Mouse (Mus musculus): ENCODE measurements at regions not wholly inside any gene's neighbourhood (a gene's known extent, or its start where the extent isn't known, plus 50 kb on each side); places are given as distances from the start of the nearest gene placed in this dataset.

DNA sequence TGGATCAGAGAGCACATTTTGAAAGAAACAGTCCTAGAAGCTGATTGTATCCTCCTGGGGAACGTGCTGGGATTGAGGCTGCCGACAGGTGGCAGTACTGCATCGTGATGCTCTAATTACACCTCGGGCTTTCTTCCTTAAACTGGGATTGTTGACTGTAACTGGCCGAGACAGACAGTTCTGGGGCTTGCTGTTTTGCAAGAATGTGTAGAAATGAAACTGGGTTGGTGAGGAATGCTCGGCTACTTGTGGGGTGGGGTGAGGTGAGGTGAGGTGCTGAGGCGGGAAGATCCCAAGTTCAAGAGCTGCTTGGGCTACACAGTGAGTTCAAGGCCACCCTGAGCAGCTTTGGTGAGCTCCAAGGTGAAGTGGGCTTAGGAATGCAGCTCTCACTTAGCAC, 55.7 kb upstream of the Haao start:
- 4% methylated on average over 7 of the region's 7 CpGs for WGBS
- H3K27ac ChIP-seq (replicated peaks), result no peak overlapping the region

DNA sequence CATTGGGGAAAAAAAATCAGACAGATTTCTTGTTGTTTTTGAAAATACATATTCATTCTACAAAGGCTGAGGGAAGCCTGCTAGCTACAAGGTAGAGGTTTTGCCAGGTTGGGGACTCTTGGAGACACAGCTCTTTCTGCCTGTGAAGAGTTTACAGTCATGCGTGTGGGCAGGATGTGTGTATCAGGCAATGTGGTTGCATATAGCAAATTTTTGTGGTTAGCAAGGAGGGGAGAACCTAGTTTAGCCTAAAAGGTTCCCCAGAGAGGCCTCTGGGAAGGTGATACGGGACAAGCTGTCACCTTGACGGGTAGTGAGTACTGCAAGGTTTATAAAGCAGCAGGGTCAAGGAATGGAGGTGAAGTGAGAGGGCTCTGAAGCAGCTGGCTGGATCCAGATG, 54.8 kb upstream of the Haao start:
- Histone ChIP-seq H3K9ac (replicated peaks) (no peak overlapping the region), H3K27me3 (0 out of 2 replicates have a peak, but pooled peaks cover 4% of the 10 kb centered on the region), H3K4me1 (no peaks in the 10 kb centered on the region), H3K4me2 (replicated peaks) (no peak overlapping the region), H3K4me3 (no peak overlapping the region), H3K36me3 (no peaks in the 10 kb centered on the region), H3K27ac (replicated peaks) (no peak overlapping the region), H3K9me3 (no peaks in the 10 kb centered on the region)
- WGBS, result 71% methylated on average over 3 of the region's 3 CpGs
- no peak for ATAC-seq (ENCODE audit: low FRiP score, low read depth)

More for the DNA sequence above, 55.7 kb upstream of the Haao start:
- peak; percentile 47; the same call in 1 of the 2 replicates for ATAC-seq (ENCODE audit: low FRiP score, low read depth)
- Histone ChIP-seq H3K4me1 (no peaks in the 10 kb centered on the region), H3K4me3 (no peak overlapping the region), H3K9ac (replicated peaks) (no peak overlapping the region), H3K9me3 (no peaks in the 10 kb centered on the region), H3K27me3 (0 out of 2 replicates have a peak, but pooled peaks cover 4% of the 10 kb centered on the region), H3K4me2 (replicated peaks) (no peak overlapping the region), H3K36me3 (no peaks in the 10 kb centered on the region)

DNA sequence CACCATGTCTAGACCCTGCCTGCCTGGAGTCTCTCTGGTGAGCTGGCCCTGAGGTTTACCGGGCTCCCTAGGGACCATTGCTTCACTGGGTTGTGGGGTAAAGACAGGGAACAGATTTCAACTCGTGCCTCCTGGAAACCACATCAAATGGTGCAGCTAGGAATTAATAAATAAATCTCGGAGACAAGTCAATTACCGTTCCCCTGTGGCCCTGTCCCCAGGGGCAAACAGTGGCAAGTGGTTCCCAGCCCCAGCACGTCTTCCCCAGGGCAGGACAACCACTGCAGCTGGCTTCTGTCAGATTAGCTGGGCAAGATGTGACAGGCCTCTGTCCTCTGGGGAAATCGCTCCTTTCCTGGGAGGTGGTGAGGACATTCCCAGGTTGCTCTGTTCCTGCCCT, 54.3 kb upstream of the Haao start:
- WGBS, result 65% methylated on average over 6 of the region's 6 CpGs

DNA sequence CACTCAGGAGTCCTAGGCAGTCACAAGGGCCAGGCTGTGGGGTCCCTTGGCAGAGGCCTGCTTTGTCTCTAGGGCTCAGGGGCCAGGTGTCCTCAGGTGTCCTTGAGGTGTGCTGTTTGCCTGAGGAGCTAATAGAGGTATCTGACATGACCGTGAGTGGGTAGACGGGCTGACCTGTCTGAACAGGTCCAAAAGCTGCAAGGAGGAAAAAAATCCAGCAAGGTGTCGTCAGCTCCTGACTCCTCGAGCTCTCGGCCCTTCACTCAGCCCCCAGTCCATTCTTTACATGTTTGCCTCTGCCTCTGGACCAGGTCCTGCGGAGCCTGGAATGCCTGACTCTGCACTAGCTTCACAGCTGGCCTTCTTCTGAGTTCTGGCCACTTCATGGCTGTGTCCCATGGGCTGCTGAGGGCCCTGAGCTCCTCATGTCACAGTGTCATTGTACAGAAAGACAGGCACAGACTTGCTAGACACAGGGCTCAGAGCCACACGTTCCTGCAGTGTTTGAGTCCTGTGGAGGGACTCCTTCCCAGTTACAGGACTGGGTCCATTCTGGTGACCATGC, 51.9 kb upstream of the Haao start:
- H3K9ac ChIP-seq (replicated peaks), result no peak overlapping the region
- no peaks in the 10 kb centered on the region for H3K9me3 ChIP-seq
- H3K27me3 ChIP-seq, result 0 out of 2 replicates have a peak, but pooled peaks cover 4% of the 10 kb centered on the region
- no peak for ATAC-seq (ENCODE audit: low FRiP score, low read depth)
- no peak overlapping the region for H3K4me3 ChIP-seq
- H3K36me3 ChIP-seq, result no peaks in the 10 kb centered on the region
- 80% methylated on average over 7 of the region's 7 CpGs for WGBS
- no peak overlapping the region for H3K27ac ChIP-seq (replicated peaks)
- no peaks in the 10 kb centered on the region for H3K4me1 ChIP-seq
- H3K4me2 ChIP-seq (replicated peaks), result no peak overlapping the region

More for the DNA sequence above, 54.3 kb upstream of the Haao start:
- Histone ChIP-seq H3K4me1 (no peaks in the 10 kb centered on the region), H3K4me3 (no peak overlapping the region), H3K9ac (replicated peaks) (no peak overlapping the region), H3K9me3 (no peaks in the 10 kb centered on the region), H3K27me3 (0 out of 2 replicates have a peak, but pooled peaks cover 4% of the 10 kb centered on the region), H3K4me2 (replicated peaks) (no peak overlapping the region), H3K36me3 (no peaks in the 10 kb centered on the region), H3K27ac (replicated peaks) (no peak overlapping the region)
- no peak for ATAC-seq (ENCODE audit: low FRiP score, low read depth)

DNA sequence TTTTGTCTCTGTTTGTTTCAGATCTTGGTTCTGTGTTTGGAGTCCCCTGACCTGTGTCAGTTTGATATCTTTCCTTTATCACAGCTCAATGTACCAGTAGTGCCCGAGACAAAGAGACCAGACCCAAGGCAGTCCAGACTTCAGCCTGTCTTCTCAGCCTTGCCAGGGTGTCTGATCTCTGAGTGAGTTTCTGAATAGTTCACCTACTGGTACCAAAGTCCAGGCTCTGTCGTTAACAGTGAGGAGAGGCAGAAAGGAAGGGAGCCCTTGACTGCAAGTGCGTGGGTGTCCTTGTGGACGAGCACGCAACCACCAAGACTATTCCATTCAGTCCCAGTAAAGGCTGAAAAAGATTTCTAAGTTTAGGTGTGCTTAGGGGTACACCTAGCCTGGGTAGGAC, 50.8 kb upstream of the Haao start:
- Histone ChIP-seq H3K4me3 (no peak overlapping the region), H3K9ac (replicated peaks) (no peak overlapping the region), H3K27ac (replicated peaks) (no peak overlapping the region), H3K27me3 (0 out of 2 replicates have a peak, but pooled peaks cover 4% of the 10 kb centered on the region), H3K36me3 (no peaks in the 10 kb centered on the region), H3K4me2 (replicated peaks) (no peak overlapping the region), H3K4me1 (no peaks in the 10 kb centered on the region), H3K9me3 (no peaks in the 10 kb centered on the region)
- 89% methylated on average over 5 of the region's 5 CpGs for WGBS
- no peak for ATAC-seq (ENCODE audit: low FRiP score, low read depth)

Measured in midbrain, embryonic 12.5 days (tissue).